Mouse (Mus musculus) testis, adult 2 months (tissue): ENCODE data around the gene Itgb5.

Source experiments
- CTCF ChIP-seq: fragments of 200-500 bp; IDR thresholded peaks from 2 replicates; pipeline ENCODE4 v1.5.1; 2012; ENCODE audit warnings: low read depth, mild to moderate bottlenecking, inconsistent platforms, low read length, moderate library complexity; ENCODE audit not compliant: control insufficient read depth, insufficient read depth, insufficient replicate concordance
- POLR2A ChIP-seq: fragments of 200-500 bp; IDR thresholded peaks from 2 replicates; pipeline ENCODE4 v1.6.1; 2012; ENCODE audit warnings: low read depth, mild to moderate bottlenecking, inconsistent platforms, low read length, moderate library complexity; ENCODE audit not compliant: control insufficient read depth

GRCm38 (mm10) chr16:33922111-33923000, 92.9 kb downstream of the Itgb5 start:
- TF ChIP-seq POLR2A (no peak), CTCF (no peak)
